Mouse (Mus musculus): ENCODE measurements around the gene Raly. TPM values are rescaled to one million over a fixed set of nuclear protein-coding genes. Genes with fewer than 3 reads are reported as not detected.

The Raly gene
- polyA plus RNA-seq, 1 experiment from 2014 or later = 36.7 TPM

DNA sequence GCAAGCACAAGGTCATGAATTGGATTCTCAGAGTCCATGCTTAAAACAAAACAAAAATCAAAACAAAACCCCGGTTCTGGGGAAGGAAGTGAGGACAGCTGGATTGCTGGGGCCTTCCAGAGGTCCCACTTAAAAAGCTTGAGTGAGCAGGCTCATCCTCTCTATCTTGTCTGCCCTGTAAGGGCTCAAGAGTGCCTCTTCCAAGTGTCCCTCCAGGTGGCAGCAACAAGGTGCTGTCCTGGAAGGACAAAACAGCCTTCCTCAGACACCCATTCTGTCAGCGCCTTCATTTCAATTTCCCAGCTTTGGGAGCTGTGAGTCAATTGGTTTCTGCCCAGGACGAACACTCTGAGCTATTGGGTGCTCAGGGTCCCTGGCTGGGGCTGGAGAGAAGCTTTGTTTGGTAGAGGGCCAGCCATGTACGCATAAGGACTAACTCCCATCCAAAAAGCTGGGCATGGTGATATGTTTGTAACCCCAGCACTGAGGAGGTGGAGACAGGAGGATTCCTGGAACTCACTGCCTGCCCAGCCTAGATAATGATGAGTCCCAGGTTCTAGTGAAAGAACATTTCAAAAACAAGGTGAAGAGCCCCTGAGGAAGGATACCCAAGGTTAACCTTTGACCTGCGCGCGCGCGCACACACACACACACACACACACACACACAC is 25.9 kb upstream of the Raly start:
- Histone ChIP-seq H3K9ac (no peak overlapping the region), H3K27me3 (replicated peaks) (no peaks in the 10 kb centered on the region), H3K9me3 (no peaks in the 10 kb centered on the region), H3K4me1 (no peaks in the 10 kb centered on the region), H3K36me3 (no peaks in the 10 kb centered on the region), H3K4me2 (replicated peaks) (no peak overlapping the region), H3K27ac (no peak overlapping the region), H3K4me3 (no peak overlapping the region)
- WGBS = 82% methylated on average over 9 of the region's 9 CpGs
- ATAC-seq (ENCODE audit: low FRiP score, low read depth) = no peak

DNA sequence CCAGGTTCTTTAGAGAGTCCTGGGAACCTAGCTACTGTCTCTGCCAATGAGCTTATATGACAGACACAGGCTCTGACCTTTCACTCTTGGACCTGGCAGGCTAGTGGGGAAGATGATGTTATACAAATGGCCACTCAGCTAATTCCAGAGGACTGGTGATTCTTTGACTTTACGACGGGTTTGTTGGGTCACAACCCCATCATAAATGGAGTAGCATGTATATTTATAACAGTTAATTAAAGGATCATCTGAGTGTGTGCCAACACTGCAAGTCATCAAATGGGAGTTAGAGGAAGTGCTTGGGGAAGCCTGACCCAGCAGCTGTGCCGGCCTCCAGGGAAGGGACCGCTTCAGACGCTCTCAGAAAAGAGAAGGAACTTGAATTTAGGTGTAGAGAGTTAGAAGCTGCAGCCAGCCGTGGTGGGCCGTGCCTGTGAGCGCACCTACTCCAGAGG is 25.3 kb upstream of the Raly start:
- Histone ChIP-seq H3K4me2 (replicated peaks) (no peak overlapping the region), H3K4me3 (no peak overlapping the region), H3K27ac (no peak overlapping the region), H3K9me3 (no peaks in the 10 kb centered on the region), H3K36me3 (no peaks in the 10 kb centered on the region), H3K9ac (no peak overlapping the region), H3K4me1 (no peaks in the 10 kb centered on the region), H3K27me3 (replicated peaks) (no peaks in the 10 kb centered on the region)
- WGBS = 76% methylated on average over 8 of the region's 8 CpGs
- no peak for ATAC-seq (ENCODE audit: low FRiP score, low read depth)

DNA sequence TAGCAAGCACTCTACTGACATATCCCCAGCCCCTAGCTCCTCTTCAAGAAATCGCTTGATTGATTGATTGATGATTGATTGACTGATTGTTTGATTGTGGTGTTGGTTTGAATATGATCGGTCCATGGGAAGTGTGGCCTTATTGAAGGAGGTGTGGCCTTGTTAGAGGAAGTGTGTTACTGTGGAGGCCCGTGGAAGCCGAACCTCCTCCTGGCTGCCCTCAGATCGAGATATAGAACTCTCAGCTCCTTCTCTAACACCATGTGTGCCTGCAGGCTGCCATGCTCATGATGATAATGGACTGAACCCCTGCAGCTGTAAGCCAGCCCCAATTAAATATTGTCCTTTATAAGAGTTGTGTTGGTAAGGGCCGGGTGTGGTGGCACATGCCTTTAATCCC is 23.8 kb upstream of the Raly start:
- ATAC-seq (ENCODE audit: low FRiP score, low read depth) = no peak
- no peaks in the 10 kb centered on the region for H3K36me3 ChIP-seq
- 92% methylated on average over 6 of the region's 6 CpGs for WGBS

DNA sequence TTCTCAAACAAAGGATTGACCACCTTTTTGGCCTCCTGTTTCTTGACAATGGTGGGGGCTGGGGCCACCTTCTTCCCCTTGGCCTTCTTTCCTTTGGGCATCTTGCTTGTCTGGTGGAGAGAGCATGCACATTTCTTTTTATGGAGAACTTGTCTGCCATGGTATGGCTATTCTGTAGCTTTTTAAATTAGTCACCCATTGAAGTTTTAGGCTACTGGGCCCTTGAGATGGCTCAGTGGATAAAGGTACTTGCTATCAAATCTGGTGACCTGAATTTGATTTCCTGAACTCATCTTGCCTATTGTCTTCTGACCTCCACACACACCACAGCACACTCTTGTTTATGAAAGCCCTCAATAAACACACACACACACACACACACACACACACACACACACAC is 21.0 kb upstream of the Raly start, which contains the start of gene Gm14214:
TSS of gene Gm14214 (minus strand) at position 101 of the 400 bp plus-strand sequence.
- H3K36me3 ChIP-seq = no peaks in the 10 kb centered on the region
- H3K4me1 ChIP-seq = no peaks in the 10 kb centered on the region
- H3K27me3 ChIP-seq (replicated peaks) = no peaks in the 10 kb centered on the region
- no peak within 1 kb of the TSS for H3K9ac ChIP-seq
- peaks cover 5% of the 10 kb centered on the region; the same call in 1 of the 2 replicates for H3K9me3 ChIP-seq
- no peak within 1 kb of the TSS for H3K4me2 ChIP-seq (replicated peaks)
- no peak within 1 kb of the TSS for H3K4me3 ChIP-seq
- H3K27ac ChIP-seq = no peak within 1 kb of the TSS
- no peak for ATAC-seq (ENCODE audit: low FRiP score, low read depth)

More for the DNA sequence above, 23.8 kb upstream of the Raly start:
- H3K9ac ChIP-seq = no peak overlapping the region
- H3K4me3 ChIP-seq = no peak overlapping the region
- no peak overlapping the region for H3K4me2 ChIP-seq (replicated peaks)
- H3K27ac ChIP-seq = no peak overlapping the region
- no peaks in the 10 kb centered on the region for H3K27me3 ChIP-seq (replicated peaks)
- no peaks in the 10 kb centered on the region for H3K9me3 ChIP-seq
- no peaks in the 10 kb centered on the region for H3K4me1 ChIP-seq

DNA sequence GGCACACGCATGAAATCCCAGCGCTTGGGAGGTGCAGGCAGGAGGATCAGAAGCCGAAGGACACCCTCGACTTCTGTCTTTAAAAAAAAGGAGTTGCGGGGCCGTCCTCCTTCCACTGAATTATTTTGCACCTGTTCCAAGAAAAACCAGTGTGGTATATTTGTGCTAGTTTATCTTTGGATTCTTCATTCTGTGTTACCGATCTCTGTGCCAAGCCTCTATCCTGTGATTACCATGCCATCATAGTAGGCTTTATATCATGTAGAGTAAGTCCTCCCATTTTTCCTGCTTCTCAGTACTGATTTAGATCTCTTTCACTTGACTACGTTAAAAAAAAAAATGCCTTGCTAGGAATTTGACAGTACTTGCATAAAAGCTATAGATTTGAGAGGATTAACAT is 19.3 kb upstream of the Raly start:
- no peak overlapping the region for H3K27ac ChIP-seq
- no peak for ATAC-seq (ENCODE audit: low FRiP score, low read depth)
- peaks cover 5% of the 10 kb centered on the region; the same call in 1 of the 2 replicates for H3K9me3 ChIP-seq
- WGBS = 78% methylated on average over 8 of the region's 8 CpGs
- no peak overlapping the region for H3K4me2 ChIP-seq (replicated peaks)
- no peaks in the 10 kb centered on the region for H3K4me1 ChIP-seq
- H3K9ac ChIP-seq = no peak overlapping the region
- H3K36me3 ChIP-seq = no peaks in the 10 kb centered on the region
- H3K27me3 ChIP-seq (replicated peaks) = no peaks in the 10 kb centered on the region
- no peak overlapping the region for H3K4me3 ChIP-seq

DNA sequence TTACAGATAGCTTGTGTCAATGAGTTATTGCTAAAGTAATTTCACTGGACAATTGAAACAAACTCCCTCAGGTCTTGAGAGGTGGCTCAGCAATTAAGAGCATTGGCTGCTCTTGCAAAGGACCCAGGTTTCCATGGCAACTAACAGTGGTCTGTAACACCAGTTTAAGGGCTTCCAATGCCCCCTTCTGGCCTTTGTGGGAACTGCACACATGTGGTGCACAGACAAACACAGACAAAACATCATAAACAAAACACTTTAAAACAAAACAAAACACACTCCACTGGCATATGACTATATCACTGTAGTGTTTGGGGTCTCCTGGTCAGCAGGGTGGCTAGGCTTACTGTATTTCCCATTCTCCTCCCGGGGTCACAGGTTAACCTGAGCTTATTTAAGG is 16.9 kb upstream of the Raly start:
- H3K4me3 ChIP-seq = no peak overlapping the region
- no peak overlapping the region for H3K4me2 ChIP-seq (replicated peaks)
- no peak overlapping the region for H3K9ac ChIP-seq
- H3K36me3 ChIP-seq = no peaks in the 10 kb centered on the region
- no peak for ATAC-seq (ENCODE audit: low FRiP score, low read depth)
- H3K9me3 ChIP-seq = peaks cover 5% of the 10 kb centered on the region; the same call in 1 of the 2 replicates
- no peaks in the 10 kb centered on the region for H3K4me1 ChIP-seq
- H3K27me3 ChIP-seq (replicated peaks) = no peaks in the 10 kb centered on the region
- no peak overlapping the region for H3K27ac ChIP-seq
- 79% methylated on average over 1 of the region's 1 CpGs for WGBS

DNA sequence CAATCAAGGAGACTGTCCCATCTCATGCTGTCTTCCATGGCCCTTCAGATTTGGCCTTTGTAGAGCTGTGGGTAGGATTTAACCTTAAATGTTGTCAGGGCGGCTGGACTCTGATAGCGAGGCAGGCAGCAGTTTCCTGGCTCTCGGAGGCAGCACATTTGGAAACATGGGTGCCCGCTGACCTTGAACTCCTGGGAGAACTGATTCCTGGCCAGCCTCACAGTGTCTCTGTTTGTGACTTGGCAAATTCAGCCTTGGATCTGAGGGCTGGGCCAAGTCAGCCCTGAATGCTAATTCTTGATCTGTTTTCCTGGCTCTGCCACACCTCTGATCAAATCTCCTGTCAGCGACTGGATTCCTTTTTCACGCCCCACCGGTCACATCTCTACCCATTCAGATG is 14.4 kb upstream of the Raly start:
- H3K27ac ChIP-seq = no peak overlapping the region
- ATAC-seq (ENCODE audit: low FRiP score, low read depth) = no peak
- H3K27me3 ChIP-seq (replicated peaks) = no peaks in the 10 kb centered on the region
- H3K4me3 ChIP-seq = no peak overlapping the region
- no peak overlapping the region for H3K9ac ChIP-seq
- WGBS = 81% methylated on average over 7 of the region's 7 CpGs
- H3K4me1 ChIP-seq = no peaks in the 10 kb centered on the region
- peaks cover 5% of the 10 kb centered on the region; the same call in 1 of the 2 replicates for H3K9me3 ChIP-seq
- no peaks in the 10 kb centered on the region for H3K36me3 ChIP-seq
- H3K4me2 ChIP-seq (replicated peaks) = no peak overlapping the region

DNA sequence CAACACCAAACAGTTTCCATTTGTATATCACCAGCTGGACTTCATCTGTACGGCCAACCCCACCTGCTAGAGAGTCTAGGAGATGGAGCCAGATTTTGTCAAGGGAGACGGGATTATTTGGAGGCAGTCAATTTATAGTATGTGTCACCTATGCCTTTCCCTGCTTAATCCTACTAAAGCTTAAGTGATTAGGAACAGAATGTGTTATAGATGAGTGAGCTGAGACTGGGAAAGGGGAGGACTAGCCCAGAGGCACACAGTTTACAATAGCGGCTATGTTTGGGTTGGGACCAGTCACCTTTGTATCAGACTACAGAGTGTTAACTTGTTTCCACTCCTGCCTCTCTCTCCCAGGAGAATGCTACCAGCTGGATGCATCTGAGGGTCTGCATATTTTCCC is 11.2 kb upstream of the Raly start:
- Histone ChIP-seq H3K4me3 (no peak overlapping the region), H3K4me1 (peaks cover 13% of the 10 kb centered on the region), H3K36me3 (no peaks in the 10 kb centered on the region), H3K9me3 (no peaks in the 10 kb centered on the region), H3K9ac (no peak overlapping the region), H3K27me3 (replicated peaks) (no peaks in the 10 kb centered on the region), H3K27ac (no peak overlapping the region), H3K4me2 (replicated peaks) (no peak overlapping the region)
- 81% methylated on average over 3 of the region's 3 CpGs for WGBS
- ATAC-seq (ENCODE audit: low FRiP score, low read depth) = no peak

DNA sequence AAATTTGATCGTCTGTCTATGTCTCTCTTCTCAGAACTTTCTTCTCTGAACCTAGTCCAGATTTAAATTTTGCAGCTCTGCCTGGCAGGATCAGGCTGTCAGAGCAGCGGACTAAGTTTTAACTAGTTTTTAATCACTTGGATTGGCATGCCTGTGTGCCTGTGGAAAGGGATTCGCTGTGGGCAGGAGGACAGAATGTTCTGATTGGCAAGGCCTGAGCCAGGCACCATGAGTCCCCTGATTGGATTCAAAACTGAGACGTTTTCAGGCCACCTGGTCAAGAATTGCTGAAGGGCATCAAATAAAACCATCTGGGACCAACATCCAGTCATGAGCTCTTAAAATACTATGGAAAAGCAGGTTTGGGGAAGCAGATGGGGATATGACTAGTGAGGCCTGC is 8.5 kb upstream of the Raly start:
- Histone ChIP-seq H3K4me1 (peaks cover 18% of the 10 kb centered on the region), H3K36me3 (no peaks in the 10 kb centered on the region), H3K4me2 (replicated peaks) (0 out of 2 replicates have a peak overlapping the region, but pooled peaks have one; percentile 7), H3K4me3 (no peak overlapping the region), H3K27me3 (replicated peaks) (no peaks in the 10 kb centered on the region), H3K9ac (0 out of 2 replicates have a peak overlapping the region, but pooled peaks have one; percentile 13), H3K27ac (no peak overlapping the region), H3K9me3 (no peaks in the 10 kb centered on the region)
- ATAC-seq (ENCODE audit: low FRiP score, low read depth) = no peak
- WGBS = 83% methylated on average over 4 of the region's 4 CpGs

DNA sequence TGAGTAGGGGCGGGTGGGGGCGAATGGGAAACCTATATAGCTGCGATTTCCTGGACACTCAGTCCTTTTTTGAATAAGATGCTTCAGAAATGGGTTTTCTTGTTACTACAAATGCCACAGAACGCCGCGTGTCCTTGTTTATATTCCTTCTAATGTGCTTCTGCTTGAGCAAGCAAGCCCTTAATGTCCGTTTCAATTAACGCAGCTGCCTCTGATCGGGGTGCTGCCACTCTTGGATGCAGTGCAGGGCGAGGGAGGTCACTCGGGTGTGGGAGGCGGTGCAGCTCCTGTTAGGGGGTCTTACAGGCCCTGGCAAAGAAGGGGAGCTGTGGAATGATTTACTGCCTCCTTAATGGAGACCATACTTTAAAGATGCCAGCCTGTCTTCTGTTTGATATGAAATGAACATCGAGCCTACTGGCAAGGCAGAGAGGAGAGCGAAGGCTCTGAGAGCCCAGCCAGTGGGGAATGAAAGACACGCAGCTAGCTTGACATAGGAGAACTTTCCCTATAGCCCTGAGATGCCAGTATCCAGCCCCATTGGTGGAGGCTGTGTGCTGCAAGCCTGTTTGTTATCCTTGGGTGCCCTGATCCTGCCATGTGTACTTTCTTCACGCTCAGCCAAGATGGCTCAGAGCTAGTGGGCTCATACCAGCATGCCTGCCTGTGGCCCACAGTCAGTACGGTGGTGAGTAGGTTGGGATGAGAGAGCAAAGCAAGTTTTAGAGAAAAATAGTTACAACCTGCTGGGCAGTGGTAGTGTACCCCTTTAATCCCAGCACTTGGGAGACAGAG is 7.8 kb upstream of the Raly start:
- H3K27me3 ChIP-seq (replicated peaks) = no peaks in the 10 kb centered on the region
- 0 out of 2 replicates have a peak overlapping the region, but pooled peaks have one; percentile 7 for H3K4me2 ChIP-seq (replicated peaks)
- 0 out of 2 replicates have a peak overlapping the region, but pooled peaks have one; percentile 13 for H3K9ac ChIP-seq
- H3K27ac ChIP-seq = no peak overlapping the region
- no peaks in the 10 kb centered on the region for H3K36me3 ChIP-seq
- H3K9me3 ChIP-seq = no peaks in the 10 kb centered on the region
- no peak for ATAC-seq (ENCODE audit: low FRiP score, low read depth)
- peaks cover 18% of the 10 kb centered on the region for H3K4me1 ChIP-seq
- no peak overlapping the region for H3K4me3 ChIP-seq
- 54% methylated on average over 17 of the region's 17 CpGs for WGBS

DNA sequence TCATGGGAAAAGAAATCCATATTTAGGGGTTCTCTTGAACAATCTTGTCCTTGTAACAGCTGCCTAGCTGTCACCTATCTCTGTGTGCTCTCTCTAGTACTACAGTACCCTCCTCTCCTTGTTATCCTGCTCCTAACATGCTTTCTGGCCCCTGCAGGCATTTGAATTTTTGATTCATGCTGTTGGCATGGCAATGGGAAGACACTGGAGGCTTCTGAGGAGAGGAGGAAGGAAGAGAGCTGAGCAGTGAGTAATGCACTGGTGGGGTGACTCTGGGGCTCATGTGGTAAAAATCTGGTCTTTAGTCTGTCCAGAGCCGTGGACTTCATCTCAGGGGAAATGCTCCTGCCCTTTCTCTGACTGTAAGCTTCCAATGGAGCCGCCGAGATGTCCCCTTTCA is 5.6 kb upstream of the Raly start:
- Histone ChIP-seq H3K27ac (no peak overlapping the region), H3K4me2 (replicated peaks) (no peak overlapping the region), H3K27me3 (replicated peaks) (no peaks in the 10 kb centered on the region), H3K36me3 (no peaks in the 10 kb centered on the region), H3K9me3 (no peaks in the 10 kb centered on the region), H3K4me3 (no peak overlapping the region), H3K9ac (no peak overlapping the region), H3K4me1 (peaks cover 21% of the 10 kb centered on the region)
- 61% methylated on average over 3 of the region's 3 CpGs for WGBS
- ATAC-seq (ENCODE audit: low FRiP score, low read depth) = no peak

DNA sequence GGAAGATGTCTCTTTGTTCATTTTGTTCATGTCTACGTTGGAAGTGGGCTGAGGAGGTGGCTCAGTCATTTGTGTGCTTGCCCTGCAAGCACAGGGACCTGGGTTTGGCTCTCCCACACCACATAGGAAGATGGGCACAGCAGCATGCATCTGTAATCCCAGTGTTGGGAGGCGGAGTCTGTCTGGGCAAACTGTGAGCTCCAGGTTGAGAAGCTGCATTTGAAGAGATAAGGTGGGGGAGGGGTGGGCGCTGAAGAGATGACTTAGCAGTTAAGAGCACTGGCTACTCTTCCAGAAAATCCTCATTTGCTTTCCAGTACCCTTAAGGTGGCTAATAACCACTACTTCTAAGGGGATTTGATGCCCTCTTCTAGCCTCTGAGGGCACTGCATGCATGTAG is 4.7 kb upstream of the Raly start:
- Histone ChIP-seq H3K9me3 (no peaks in the 10 kb centered on the region), H3K4me1 (peaks cover 21% of the 10 kb centered on the region), H3K27ac (no peak overlapping the region), H3K4me2 (replicated peaks) (no peak overlapping the region), H3K4me3 (no peak overlapping the region), H3K9ac (no peak overlapping the region), H3K36me3 (no peaks in the 10 kb centered on the region), H3K27me3 (replicated peaks) (no peaks in the 10 kb centered on the region)
- ATAC-seq (ENCODE audit: low FRiP score, low read depth) = no peak
- 52% methylated on average over 3 of the region's 3 CpGs for WGBS
